Mouse (Mus musculus) MEL (cell line): ENCODE measurements at regions not wholly inside any gene's neighbourhood (a gene's known extent, or its start where the extent isn't known, plus 50 kb on each side); places are given as distances from the start of the nearest gene placed in this dataset.

Experiments used
- DNase-seq: peaks from one replicate; pipeline ENCODE4 v3.0.0; 2011; ENCODE audit warnings: low read depth, low spot score
- H3K27ac ChIP-seq: 2 replicates; pipeline ENCODE4 v1.5.1; 2012; ENCODE audit warnings: low read depth, mild to moderate bottlenecking, control low read depth, low read length, moderate library complexity; ENCODE audit not compliant: control insufficient read depth
- H3K27me3 ChIP-seq, 2 experiments: fragments of 150-350 bp in 1 of 2; sonication (generic) in 1 of 2; 2 replicates each; pipeline ENCODE4 v1.6.1; 2012; ENCODE audit warnings: low read length in 2 of 2, mild to moderate bottlenecking in 2 of 2, improper control_type of control experiment in 1 of 2, moderate library complexity in 1 of 2; ENCODE audit not compliant: insufficient read depth in 2 of 2, control insufficient read depth in 1 of 2
- H3K36me3 ChIP-seq, 2 experiments: 2 replicates each; pipeline ENCODE4 v1.6.1; 2012 to 2014; ENCODE audit warnings: low read length in 2 of 2, improper control_type of control experiment in 1 of 2, inconsistent platforms in 1 of 2, mild to moderate bottlenecking in 1 of 2; ENCODE audit not compliant: insufficient read depth in 2 of 2, control insufficient read depth in 1 of 2
- H3K4me1 ChIP-seq, 2 experiments: fragments of 150-350 bp in 1 of 2; sonication (generic) in 1 of 2; 2 replicates each; pipeline ENCODE4 v1.6.1; 2012; ENCODE audit warnings: low read length in 2 of 2, improper control_type of control experiment in 1 of 2, mild to moderate bottlenecking in 1 of 2; ENCODE audit not compliant: insufficient read depth in 2 of 2, control insufficient read depth in 1 of 2
- H3K4me3 ChIP-seq, 2 experiments: fragments of 150-350 bp in 1 of 2; sonication (generic) in 1 of 2; 2 replicates each; pipeline ENCODE4 v1.5.1; 2012; ENCODE audit warnings: low read depth in 2 of 2, low read length in 2 of 2, mild to moderate bottlenecking in 2 of 2, moderate library complexity in 2 of 2, control low read depth in 1 of 2, improper control_type of control experiment in 1 of 2; ENCODE audit not compliant: control insufficient read depth in 1 of 2, insufficient read depth in 1 of 2
- H3K79me2 ChIP-seq: 2 replicates; pipeline ENCODE4 v1.6.1; 2012; ENCODE audit warnings: mild to moderate bottlenecking, low read length, moderate library complexity; ENCODE audit not compliant: control insufficient read depth, poor library complexity, insufficient read depth
- H3K9ac ChIP-seq: 2 replicates; pipeline ENCODE4 v1.6.1; 2012; ENCODE audit warnings: low read depth, mild to moderate bottlenecking, control low read depth, low read length, moderate library complexity; ENCODE audit not compliant: control insufficient read depth, poor library complexity, severe bottlenecking
- H3K9me3 ChIP-seq: fragments of 150-350 bp; sonication (generic); replicated peaks from 2 replicates; pipeline ENCODE4 v1.6.1; 2012; ENCODE audit warnings: mild to moderate bottlenecking, low read length, improper control_type of control experiment, moderate library complexity; ENCODE audit not compliant: insufficient read depth
- BHLHE40 ChIP-seq: IDR thresholded peaks from 2 replicates; pipeline ENCODE4 v1.6.1; 2012; ENCODE audit warnings: low read depth, mild to moderate bottlenecking, inconsistent platforms, low read length, improper control_type of control experiment, borderline replicate concordance
- CHD1 ChIP-seq: IDR thresholded peaks from 2 replicates; pipeline ENCODE4 v1.6.1; 2012; ENCODE audit warnings: low read depth, mild to moderate bottlenecking, inconsistent platforms, low read length, improper control_type of control experiment
- CHD2 ChIP-seq: IDR thresholded peaks from 2 replicates; pipeline ENCODE4 v1.6.1; 2011; ENCODE audit warnings: low read length, improper control_type of control experiment
- ETS1 ChIP-seq: IDR thresholded peaks from 2 replicates; pipeline ENCODE4 v1.6.1; 2012; ENCODE audit warnings: low read depth, mild to moderate bottlenecking, inconsistent platforms, low read length, improper control_type of control experiment, moderate library complexity
- GATA1 ChIP-seq: IDR thresholded peaks from 2 replicates; pipeline ENCODE4 v1.6.1; 2011; ENCODE audit warnings: low read depth, low read length, improper control_type of control experiment
- HCFC1 ChIP-seq: IDR thresholded peaks from 2 replicates; pipeline ENCODE4 v1.6.1; 2012; ENCODE audit warnings: low read depth, mild to moderate bottlenecking, inconsistent platforms, low read length, improper control_type of control experiment, moderate library complexity
- JUND ChIP-seq: IDR thresholded peaks from 2 replicates; pipeline ENCODE4 v1.6.1; 2011; ENCODE audit warnings: low read depth, mild to moderate bottlenecking, improper control_type of control experiment, low read length
- MAZ ChIP-seq: IDR thresholded peaks from 2 replicates; pipeline ENCODE4 v1.6.1; 2012; ENCODE audit warnings: low read depth, mild to moderate bottlenecking, inconsistent platforms, low read length, improper control_type of control experiment
- MXI1 ChIP-seq: IDR thresholded peaks from 2 replicates; pipeline ENCODE4 v1.6.1; 2011; ENCODE audit warnings: mild to moderate bottlenecking, low read depth, low read length, improper control_type of control experiment
- MYB ChIP-seq: IDR thresholded peaks from 2 replicates; pipeline ENCODE4 v1.6.1; 2011; ENCODE audit warnings: mild to moderate bottlenecking, low read depth, low read length, improper control_type of control experiment
- NELFE ChIP-seq: IDR thresholded peaks from 2 replicates; pipeline ENCODE4 v1.6.1; 2011; ENCODE audit warnings: low read depth, low read length, improper control_type of control experiment
- NRF1 ChIP-seq: IDR thresholded peaks from 2 replicates; pipeline ENCODE4 v1.6.1; 2014; ENCODE audit warnings: low read depth, mild to moderate bottlenecking, inconsistent platforms, low read length, improper control_type of control experiment, moderate library complexity; ENCODE audit not compliant: poor library complexity, insufficient read depth, severe bottlenecking
- POLR2A ChIP-seq, 2 experiments: IDR thresholded peaks; 2 replicates each; pipeline ENCODE4 v1.6.1; 2011 to 2012; ENCODE audit warnings: low read length in 2 of 2, mild to moderate bottlenecking in 2 of 2, control low read depth in 1 of 2, improper control_type of control experiment in 1 of 2, low read depth in 1 of 2, moderate library complexity in 1 of 2; ENCODE audit not compliant: control insufficient read depth in 1 of 2, insufficient read depth in 1 of 2, poor library complexity in 1 of 2
- SIN3A ChIP-seq: IDR thresholded peaks from 2 replicates; pipeline ENCODE4 v1.6.1; 2012; ENCODE audit warnings: low read length, improper control_type of control experiment, inconsistent platforms
- TBP ChIP-seq: IDR thresholded peaks from 2 replicates; pipeline ENCODE4 v1.8.0; 2011; ENCODE audit warnings: low read depth, low read length, improper control_type of control experiment
- UBTF ChIP-seq: IDR thresholded peaks from 2 replicates; pipeline ENCODE4 v1.6.1; 2012; ENCODE audit warnings: low read depth, mild to moderate bottlenecking, inconsistent platforms, low read length, improper control_type of control experiment, moderate library complexity, borderline replicate concordance; ENCODE audit not compliant: insufficient read depth
- USF1 ChIP-seq: IDR thresholded peaks from 2 replicates; pipeline ENCODE4 v1.6.1; 2014; ENCODE audit warnings: low read depth, mild to moderate bottlenecking, inconsistent platforms, low read length, improper control_type of control experiment, moderate library complexity
- USF2 ChIP-seq, 2 experiments: IDR thresholded peaks; 2 replicates each; pipeline ENCODE4 v1.6.1; 2011 to 2012; ENCODE audit warnings: improper control_type of control experiment in 2 of 2, low read length in 2 of 2, borderline replicate concordance in 1 of 2, inconsistent platforms in 1 of 2, low read depth in 1 of 2, mild to moderate bottlenecking in 1 of 2; ENCODE audit not compliant: insufficient read depth in 1 of 2
- ZNF384 ChIP-seq: IDR thresholded peaks from 2 replicates; pipeline ENCODE4 v1.6.1; 2012; ENCODE audit warnings: low read depth, mild to moderate bottlenecking, inconsistent platforms, low read length, improper control_type of control experiment

DNA sequence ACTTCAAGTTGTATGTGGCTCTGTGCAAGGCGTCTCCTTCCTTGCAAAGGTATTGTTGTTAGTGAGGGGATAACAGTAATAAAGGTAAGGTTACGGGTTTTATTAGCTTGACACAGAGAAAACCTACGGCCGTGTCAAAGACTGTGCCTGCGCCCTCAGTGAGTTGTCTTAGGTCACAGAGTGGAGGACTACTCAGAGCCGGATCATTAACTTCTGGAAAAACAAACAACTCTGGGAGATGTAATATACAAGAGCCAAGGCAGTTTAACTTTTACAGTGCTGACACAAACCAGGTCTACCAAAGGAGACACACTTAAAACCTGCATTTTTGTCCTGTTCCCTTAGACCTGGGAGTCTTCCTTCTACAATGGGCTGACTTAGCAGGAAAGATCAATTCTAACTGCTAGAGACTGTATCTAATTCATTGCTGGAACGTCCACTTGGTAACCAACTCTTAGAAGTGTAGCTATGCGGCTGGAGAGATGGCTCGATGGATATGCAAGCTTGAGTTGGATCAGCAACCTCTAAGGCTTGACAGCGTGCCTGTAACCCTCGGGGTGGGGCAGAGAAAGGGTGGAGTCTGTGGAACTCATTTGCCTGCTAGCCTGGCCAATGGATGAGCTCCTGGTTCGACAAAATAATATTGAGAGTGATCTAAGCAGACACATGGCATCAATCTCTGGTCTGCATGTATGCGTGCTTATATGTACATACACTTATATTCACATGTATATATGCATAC, 115.5 kb upstream of the Adgrl2 start:
- Histone ChIP-seq H3K4me3 (no peak overlapping the region), H3K27ac (no peak overlapping the region), H3K9ac (no peak overlapping the region), H3K27me3 (no peaks in the 10 kb centered on the region), H3K9me3 (no peaks in the 10 kb centered on the region), H3K36me3 (no peaks in the 10 kb centered on the region), H3K4me1 (no peaks in the 10 kb centered on the region; a peak in 1 of 4 replicates), H3K79me2 (no peaks in the 10 kb centered on the region)
- no peak for DNase-seq
- no peak for TF ChIP-seq UBTF
- TF ChIP-seq ETS1 = no peak
- no peak for TF ChIP-seq CHD2
- no peak for TF ChIP-seq HCFC1
- TF ChIP-seq TBP = no peak
- no peak for TF ChIP-seq GATA1
- TF ChIP-seq CHD1 = no peak
- no peak for TF ChIP-seq JUND
- no peak for TF ChIP-seq USF1
- no peak for TF ChIP-seq MAZ

GRCm38 (mm10) chr3:149105181-149105580, 114.8 kb upstream of the Adgrl2 start:
- Histone ChIP-seq H3K4me1 (no peaks in the 10 kb centered on the region), H3K4me3 (no peak overlapping the region), H3K36me3 (no peaks in the 10 kb centered on the region), H3K9ac (no peak overlapping the region), H3K79me2 (no peaks in the 10 kb centered on the region), H3K9me3 (no peaks in the 10 kb centered on the region), H3K27ac (no peak overlapping the region), H3K27me3 (no peaks in the 10 kb centered on the region)
- TF ChIP-seq TBP (no peak), ETS1 (no peak)
- DNase-seq = no peak

DNA sequence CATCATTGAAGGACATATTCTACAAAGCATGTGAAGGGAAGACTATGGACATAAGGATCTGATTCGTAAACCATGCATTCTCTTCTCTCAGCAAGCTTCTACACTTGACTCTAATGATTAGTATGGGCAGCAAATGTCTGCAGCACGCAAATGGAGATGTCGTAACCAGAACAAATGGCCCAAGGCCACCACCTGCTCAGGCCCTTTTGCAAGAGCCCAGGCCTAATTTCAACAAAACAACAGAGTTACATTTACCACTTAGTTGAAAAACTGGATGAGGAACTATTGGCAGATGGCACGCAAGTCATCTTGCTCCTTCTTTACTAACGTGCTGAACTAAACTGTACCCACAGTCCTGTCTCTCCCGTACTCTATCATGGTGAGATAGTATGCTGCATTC, 113.7 kb upstream of the Adgrl2 start:
- no peaks in the 10 kb centered on the region for H3K27me3 ChIP-seq
- TF ChIP-seq ETS1 (no peak), MXI1 (no peak), USF1 (no peak), MYB (no peak), ZNF384 (no peak), NELFE (no peak), POLR2A (IDR thresholded peaks at IDR 0.05; ENCODE audit: control insufficient read depth in 1 of 2, insufficient read depth in 1 of 2, low read depth in 1 of 2, low read length in 2 of 2, poor library complexity in 1 of 2) (no peak), USF2 (IDR thresholded peaks at IDR 0.05; ENCODE audit: borderline replicate concordance in 1 of 2, insufficient read depth in 1 of 2, low read depth in 1 of 2, low read length in 2 of 2) (no peak), SIN3A (no peak), CHD1 (no peak), NRF1 (no peak), BHLHE40 (no peak)
- H3K9ac ChIP-seq = no peak overlapping the region
- no peak for DNase-seq
- H3K36me3 ChIP-seq = no peaks in the 10 kb centered on the region
- H3K27ac ChIP-seq = no peak overlapping the region
- H3K9me3 ChIP-seq = no peaks in the 10 kb centered on the region
- H3K4me3 ChIP-seq = no peak overlapping the region
- no peaks in the 10 kb centered on the region for H3K79me2 ChIP-seq
- H3K4me1 ChIP-seq = no peaks in the 10 kb centered on the region
